Mouse (Mus musculus): Measurements from ENCODE around the gene Smarcd3.
A peak's percentile ranks its signal among the peaks of the same experiment; 100 is the strongest.
"Not testable (repeated sequence)": the region's sequence is repeated elsewhere in the genome, so short reads cannot be mapped to it uniquely, and the experiment has no call there.

Smarcd3 gene

DNA sequence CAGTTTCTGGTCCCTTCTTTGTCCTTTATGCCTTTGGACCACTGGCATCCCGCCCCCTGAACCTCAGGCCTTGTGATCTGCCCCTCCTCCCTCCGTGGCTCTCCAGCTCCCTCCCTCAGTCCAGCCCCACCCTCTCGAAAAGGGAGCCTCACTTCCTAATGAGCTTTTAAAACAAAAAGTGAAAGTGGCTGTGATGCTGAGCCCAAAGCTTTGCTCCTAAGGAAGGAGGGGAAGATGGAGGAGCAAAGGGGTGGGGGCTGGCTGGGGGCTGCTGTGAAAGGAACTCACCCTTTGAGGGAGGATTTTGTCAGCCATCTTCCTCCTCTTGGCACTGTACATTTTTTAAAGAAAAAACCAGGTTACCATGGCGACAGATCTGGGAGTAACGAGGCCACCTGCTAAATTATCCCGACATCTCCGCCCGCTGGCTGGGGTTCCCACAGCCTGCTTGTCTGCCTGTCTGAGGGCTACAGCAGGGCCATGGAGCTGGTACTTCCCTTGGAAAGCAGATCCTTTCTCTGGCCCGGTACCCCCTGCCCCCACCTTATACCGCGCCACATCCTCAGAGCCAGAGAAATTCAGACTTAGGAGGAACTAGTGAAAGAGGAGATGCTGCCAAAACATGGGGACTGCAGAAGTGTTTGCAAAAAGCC lies 27.6 kb downstream of the Smarcd3 start:
- no peak for DNase-seq

DNA sequence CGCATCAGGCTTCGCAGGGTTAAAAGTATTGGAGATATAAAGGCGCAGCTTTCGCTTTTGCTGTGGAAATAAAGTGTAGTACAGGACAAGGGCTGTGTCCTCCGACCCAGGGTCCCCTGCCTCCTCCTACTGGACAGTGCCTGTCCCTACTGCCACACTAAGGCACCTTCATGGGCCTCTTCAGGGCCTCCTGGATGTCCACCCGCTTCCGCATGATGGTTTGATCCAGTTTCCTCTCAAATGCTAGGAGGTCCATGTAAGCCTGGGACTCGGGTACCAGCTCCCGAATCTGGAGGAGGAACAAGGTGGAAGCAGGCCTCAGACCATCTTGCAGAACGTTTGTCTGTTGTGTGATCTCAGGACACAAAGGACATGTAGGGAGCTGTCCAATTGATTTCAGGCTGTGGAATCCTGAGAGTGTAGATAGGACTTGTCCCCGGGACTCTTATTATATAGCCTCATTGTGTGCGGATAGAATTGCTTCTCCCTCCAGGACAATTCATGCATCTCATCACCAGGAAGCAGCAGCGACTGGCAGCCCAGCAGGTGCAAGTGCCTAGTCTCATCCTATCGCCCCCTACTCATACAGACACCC lies 28.3 kb downstream of the Smarcd3 start:
- DNase-seq: no peak

GRCm38 (mm10) chr5:24595261-24595660 lies 28.9 kb downstream of the Smarcd3 start:
- DNase-seq: no peak

DNA sequence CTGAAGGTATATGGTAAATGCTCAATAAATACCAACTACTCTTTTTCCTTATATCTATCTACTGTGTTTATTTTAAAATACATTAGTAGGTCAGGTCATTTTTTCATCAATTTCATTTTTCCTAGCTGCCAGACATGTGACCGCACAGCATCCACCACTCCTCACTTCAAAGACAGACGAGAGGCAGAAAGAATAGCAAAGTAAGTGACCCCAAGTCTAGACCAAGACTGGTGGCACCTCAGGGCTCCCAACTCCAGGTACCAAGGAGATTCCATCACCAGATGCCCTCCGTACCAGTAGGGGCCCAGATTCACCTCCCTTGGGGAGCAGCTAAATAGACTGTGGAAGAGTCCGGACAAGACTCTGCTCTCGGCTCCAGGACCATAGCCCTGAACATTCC lies 29.9 kb downstream of the Smarcd3 start:
- DNase-seq: no peak

DNA sequence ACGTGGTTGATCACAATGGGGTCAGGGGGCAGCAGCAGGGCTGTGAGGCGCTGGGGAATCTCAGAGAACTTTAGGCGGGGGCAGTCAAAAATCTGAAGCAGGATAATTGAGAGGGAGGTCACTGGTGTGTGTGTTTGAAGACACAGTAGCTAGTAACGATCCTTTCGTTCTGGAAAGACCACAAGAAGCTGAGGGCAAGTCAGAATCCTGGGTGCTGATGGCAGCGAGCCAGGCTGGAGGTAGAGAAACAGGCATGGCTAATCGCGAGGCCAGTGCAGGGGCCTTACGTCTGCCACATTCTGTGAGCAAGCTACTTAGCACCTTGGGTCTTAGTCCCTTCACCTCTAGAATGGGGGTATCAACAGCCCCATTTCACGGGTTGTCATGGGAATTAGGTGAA lies 30.3 kb downstream of the Smarcd3 start:
- DNase-seq: no peak

DNA sequence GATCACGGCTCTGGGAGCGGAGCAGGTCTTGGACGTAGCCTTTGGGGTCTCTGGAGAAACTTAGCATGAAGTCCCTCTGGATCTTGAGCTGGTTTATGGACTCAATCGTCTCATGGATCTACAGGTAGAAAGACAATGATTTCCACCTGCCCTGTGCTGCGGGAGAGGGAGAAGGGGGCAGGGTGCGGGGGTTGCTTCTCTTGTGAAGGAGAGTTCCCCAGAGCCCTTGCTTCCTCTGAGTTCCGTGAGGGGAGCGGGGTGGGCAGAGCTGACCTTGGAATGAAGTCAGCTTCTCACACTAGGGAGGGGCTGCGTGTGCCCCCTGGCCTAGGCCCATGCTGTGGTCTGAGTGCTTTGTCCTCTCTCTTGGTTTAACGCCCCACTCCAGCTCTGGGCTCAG lies 31.0 kb downstream of the Smarcd3 start:
- DNase-seq: no peak

- DNase-seq: no peak
These were observed 31.6 kb downstream of the Smarcd3 start for GRCm38 (mm10) chr5:24592471-24593160.

GRCm38 (mm10) chr5:24591796-24592470 lies 32.3 kb downstream of the Smarcd3 start:
- DNase-seq: no peak

DNA sequence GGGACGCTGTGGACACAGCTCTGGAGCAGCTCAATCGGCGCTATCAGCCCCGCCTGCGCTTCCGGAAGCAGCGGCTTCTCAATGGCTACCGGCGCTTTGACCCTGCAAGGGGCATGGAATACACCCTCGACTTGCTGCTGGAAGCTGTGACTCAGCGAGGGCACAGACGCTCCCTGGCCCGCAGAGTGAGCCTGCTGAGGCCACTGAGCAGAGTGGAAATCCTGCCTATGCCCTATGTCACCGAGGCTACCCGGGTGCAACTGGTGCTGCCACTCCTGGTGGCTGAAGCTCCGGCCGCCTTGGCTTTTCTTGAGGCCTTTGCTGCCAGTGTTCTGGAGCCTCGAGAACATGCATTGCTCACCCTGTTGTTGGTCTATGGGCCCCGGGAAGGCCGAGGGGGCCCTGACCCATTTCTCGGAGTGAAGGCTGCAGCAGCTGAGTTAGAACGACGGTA lies 32.9 kb downstream of the Smarcd3 start:
- DNase-seq: no peak

- DNase-seq: no peak
These were observed 34.4 kb downstream of the Smarcd3 start for GRCm38 (mm10) chr5:24589511-24590500.

GRCm38 (mm10) chr5:24587200-24587577 lies 37.0 kb downstream of the Smarcd3 start:
- DNase-seq: no peak

DNA sequence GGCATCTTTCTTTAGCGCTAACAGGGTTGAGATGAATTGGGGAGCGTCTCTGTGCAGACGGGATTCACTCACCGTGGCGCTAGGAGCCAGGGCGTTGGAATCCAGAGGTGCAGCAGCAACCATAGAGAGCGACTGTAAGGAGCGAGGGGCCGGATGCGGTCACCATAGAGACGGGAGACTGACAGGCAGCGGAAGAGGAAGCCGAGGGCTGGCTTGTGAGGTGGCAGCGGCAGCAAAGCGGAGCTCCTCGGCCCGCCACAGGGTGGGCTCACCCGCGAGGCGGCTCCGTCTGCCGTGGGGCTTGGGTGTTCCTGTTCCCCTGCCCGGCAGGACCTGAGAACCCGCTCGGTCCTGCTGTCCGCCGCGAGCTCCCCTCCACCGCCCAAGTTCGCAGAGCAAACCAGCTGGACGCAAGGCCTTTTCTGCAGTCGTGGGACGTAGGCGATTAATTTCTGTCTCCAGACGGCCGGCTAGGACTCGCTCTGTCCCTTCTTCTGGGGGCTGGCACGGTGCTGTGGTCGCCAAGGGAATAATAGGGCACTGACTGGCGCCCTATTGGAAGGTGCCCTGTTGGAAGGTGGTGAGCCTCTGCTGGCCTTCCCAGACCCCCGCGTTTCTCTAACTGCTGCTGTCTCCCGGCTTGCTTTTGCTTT lies 37.5 kb downstream of the Smarcd3 start, which contains the start of gene Chpf2:
Gene Chpf2, plus strand, starts transcription at position 195 of the 653 bp plus-strand sequence.
- peak; percentile 65 for DNase-seq

DNA sequence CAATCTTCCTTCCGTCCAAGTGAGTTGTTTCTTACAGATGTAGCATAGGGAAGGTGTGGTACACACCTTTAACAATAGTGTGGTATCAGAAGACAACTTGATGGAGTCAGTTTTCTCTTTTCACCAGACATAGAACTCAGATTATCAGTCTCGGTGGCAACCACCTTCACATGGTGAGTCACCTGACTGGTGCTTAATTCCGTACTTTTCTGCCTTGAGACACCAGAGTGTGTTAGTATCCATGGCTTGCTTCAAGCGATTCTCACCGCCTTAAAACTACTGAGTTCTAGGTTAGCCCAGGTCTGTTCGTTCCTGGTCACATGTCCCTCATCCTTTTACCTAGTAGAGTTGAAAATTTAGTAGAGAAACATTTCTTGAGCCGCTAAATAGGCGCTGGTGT lies 38.1 kb downstream of the Smarcd3 start:
- no peak for DNase-seq

DNA sequence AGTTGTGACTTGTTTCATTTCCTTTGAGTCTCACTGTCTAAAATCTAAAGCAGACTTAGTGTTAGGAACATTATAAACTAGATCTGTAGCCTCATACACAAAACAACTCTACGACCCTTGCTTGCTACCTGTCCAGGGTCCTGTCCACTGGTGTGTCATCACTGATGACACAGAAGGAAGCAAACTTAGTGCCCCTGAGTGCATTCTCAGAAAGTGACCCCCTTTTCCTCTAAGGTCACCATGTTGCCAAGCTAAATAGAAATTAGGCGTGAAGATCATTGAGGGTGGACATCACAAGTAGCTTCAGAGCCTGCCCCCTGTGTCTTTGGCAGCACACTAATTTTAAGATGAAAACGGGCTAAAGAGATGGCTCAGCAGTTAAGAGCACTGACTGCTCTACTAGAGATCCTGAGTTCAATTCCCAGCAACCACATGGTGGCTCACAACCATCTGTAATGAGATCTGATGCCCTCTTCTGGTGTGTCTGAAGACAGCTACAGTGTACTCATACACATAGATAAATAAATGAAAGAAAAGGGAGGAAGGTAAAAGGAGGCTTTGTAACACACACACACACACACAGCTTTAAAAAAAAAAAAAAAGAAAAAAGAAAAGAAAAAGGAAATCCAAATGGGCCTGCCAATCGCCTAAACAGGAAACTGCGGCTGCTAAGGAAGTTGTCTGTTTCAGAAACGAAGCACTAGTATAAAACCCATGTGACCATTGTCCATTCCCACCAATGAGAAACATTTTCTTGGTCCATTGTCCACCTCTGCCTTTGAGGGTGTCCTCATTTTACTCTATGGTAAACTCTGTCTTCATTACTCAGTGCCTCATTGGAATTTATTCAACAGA lies 45.9 kb downstream of the Smarcd3 start:
- DNase-seq: no peak

DNA sequence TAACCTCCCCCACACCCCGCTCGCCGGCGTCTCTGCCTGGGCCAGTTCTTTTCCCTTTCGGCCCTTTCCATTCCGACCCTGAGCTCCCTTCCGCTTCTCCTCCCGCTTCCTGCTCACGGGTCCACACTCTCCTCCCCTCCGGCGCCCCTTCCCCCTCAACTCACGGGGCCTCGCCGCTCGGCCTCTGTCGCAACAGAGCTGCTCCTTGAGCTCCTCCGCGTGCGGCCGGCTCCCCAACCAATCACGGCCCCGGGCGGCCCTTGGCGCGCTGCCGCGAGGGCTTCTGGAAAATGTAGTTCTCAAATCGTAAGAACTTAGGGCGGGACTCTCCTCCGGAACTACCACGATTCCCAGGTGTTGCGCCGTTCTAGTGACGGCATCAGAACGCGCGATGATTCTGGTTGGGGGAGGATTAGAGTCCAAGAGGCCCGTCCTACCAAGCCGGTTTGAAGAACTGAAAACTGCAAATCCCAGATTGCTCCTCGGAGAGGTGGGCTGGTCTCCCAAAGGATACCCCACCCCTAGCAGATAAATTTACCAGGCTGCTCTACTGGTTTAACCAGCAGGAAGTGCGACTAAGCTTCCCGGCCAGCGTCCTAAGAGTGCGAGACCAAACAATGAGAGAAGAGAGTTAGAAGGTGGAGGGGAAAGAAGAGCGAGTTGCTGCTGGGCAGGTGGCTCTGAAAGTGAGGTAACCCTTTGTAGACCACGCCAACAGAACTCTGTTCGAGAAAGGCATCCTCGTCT lies 46.9 kb downstream of the Smarcd3 start, which contains the start of gene Abcf2:
Gene Abcf2, minus strand, starts transcription at position 285 of the 747 bp plus-strand sequence.
- peak; percentile 99 for DNase-seq

DNA sequence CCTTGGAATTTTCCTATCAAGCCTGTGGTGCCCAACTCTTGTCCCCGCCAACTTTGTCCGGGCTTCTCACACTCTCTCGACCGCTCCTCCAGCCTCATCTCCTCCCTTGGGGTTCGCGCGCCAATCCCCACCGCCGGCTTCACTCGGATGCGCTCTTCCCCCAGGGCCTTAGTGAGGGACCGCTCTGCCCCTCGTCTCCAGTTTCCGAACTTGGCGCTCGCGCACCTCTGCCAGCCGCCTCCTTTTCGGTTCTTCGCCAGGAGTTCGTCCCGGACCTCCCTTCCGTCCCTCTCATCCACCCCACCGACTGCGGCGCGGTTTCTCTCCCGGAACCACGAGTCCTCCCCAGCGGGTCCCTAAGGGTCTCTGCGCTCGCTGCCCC lies 47.4 kb downstream of the Smarcd3 start:
- DNase-seq: no peak

- no peak for DNase-seq
These were observed 48.3 kb downstream of the Smarcd3 start for GRCm38 (mm10) chr5:24575948-24576347.

DNA sequence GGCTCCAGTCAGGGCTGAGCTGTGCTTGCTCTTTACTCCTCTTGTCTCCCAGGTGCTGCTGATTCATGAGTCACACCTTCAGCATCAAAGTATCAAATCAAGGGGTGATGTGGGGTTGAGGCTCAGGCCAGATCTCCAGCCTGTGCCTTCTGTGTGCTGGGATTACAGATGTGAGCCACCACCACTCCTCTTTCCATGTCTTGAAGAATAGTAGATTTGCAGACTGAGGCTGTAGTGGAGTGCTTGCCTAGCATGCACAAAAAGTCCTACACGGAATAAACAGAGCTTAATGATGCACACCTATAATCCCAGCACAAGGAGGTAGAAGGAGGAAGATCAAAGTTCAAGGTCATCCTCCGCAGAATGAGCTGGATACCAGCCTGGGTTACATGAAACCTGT lies 67.5 kb downstream of the Smarcd3 start, which contains the start of gene 4931409K22Rik:
Gene 4931409K22Rik, minus strand, starts transcription at position 101 of the 400 bp plus-strand sequence.
- no peak for DNase-seq

- not testable (repeated sequence) for DNase-seq
These were observed 68.9 kb downstream of the Smarcd3 start for GRCm38 (mm10) chr5:24555335-24555734.

All from cerebellum, adult 11 months (tissue).